Mouse (Mus musculus): Measurements from ENCODE around the gene Notch1. TPM values are rescaled to one million over a fixed set of nuclear protein-coding genes. Genes with fewer than 3 reads are reported as not detected.
A peak's percentile ranks its signal among the peaks of the same experiment; 100 is the strongest.

Gene Notch1
- total and polyA plus RNA-seq, 2 experiments from 2014 or later: 5.7 to 54.0 TPM

- H3K9me3 ChIP-seq (replicated peaks; ENCODE audit: control insufficient read depth, low read length): no peaks in the 10 kb centered on the region
- no peak overlapping the region for H3K4me2 ChIP-seq (ENCODE audit: low read depth, low read length)
- H3K4me3 ChIP-seq (ENCODE audit: low read depth, low read length): no peak overlapping the region
- DNase-seq (ENCODE audit: low spot score): no peak
- ATAC-seq (ENCODE audit: insufficient read depth, low read depth): no peak
- H3K27me3 ChIP-seq (ENCODE audit: control insufficient read depth, insufficient read depth, low read length): no peaks in the 10 kb centered on the region
- peak overlapping the region; percentile 34 for H3K27ac ChIP-seq (ENCODE audit: low read depth)
- H3K9ac ChIP-seq (replicated peaks; ENCODE audit: low read depth, low read length): no peak overlapping the region
- H3K36me3 ChIP-seq (replicated peaks; ENCODE audit: control insufficient read depth, insufficient read depth, low read length): peaks cover 61% of the 10 kb centered on the region
- no peak for TF ChIP-seq CTCF (IDR thresholded peaks at IDR 0.05; ENCODE audit: low read depth)
- no peak for TF ChIP-seq EP300 (IDR thresholded peaks at IDR 0.05; ENCODE audit: low read depth)
- 82% methylated on average over 10 of the region's 10 CpGs for WGBS
- peaks cover 29% of the 10 kb centered on the region; the same call in 1 of the 2 replicates for H3K4me1 ChIP-seq (ENCODE audit: control insufficient read depth, insufficient read depth)
Measured at GRCm38 (mm10) chr2:26484169-26484568, 32.3 kb downstream of the Notch1 start.

GRCm38 (mm10) chr2:26483230-26483869 lies 33.1 kb downstream of the Notch1 start:
- H3K36me3 ChIP-seq (replicated peaks; ENCODE audit: control insufficient read depth, insufficient read depth, low read length): peaks cover 69% of the 10 kb centered on the region
- peaks cover 21% of the 10 kb centered on the region; the same call in 1 of the 2 replicates for H3K4me1 ChIP-seq (ENCODE audit: control insufficient read depth, insufficient read depth)
- ATAC-seq (ENCODE audit: insufficient read depth, low read depth) (no peak), DNase-seq (ENCODE audit: low spot score) (no peak)
- WGBS: 57% methylated on average over 13 of the region's 13 CpGs
- no peak overlapping the region for H3K4me3 ChIP-seq (ENCODE audit: low read depth, low read length)
- TF ChIP-seq EP300 (IDR thresholded peaks at IDR 0.05; ENCODE audit: low read depth) (no peak), CTCF (IDR thresholded peaks at IDR 0.05; ENCODE audit: low read depth) (no peak)
- no peaks in the 10 kb centered on the region for H3K9me3 ChIP-seq (replicated peaks; ENCODE audit: control insufficient read depth, low read length)
- no peaks in the 10 kb centered on the region for H3K27me3 ChIP-seq (ENCODE audit: control insufficient read depth, insufficient read depth, low read length)
- no peak overlapping the region for H3K4me2 ChIP-seq (ENCODE audit: low read depth, low read length)
- peak overlapping the region; percentile 30; the same call in 1 of the 2 replicates for H3K27ac ChIP-seq (ENCODE audit: low read depth)
- H3K9ac ChIP-seq (replicated peaks; ENCODE audit: low read depth, low read length): no peak overlapping the region

GRCm38 (mm10) chr2:26482824-26483223 lies 33.6 kb downstream of the Notch1 start:
- no peak overlapping the region for H3K4me2 ChIP-seq (ENCODE audit: low read depth, low read length)
- peaks cover 74% of the 10 kb centered on the region for H3K36me3 ChIP-seq (replicated peaks; ENCODE audit: control insufficient read depth, insufficient read depth, low read length)
- DNase-seq (ENCODE audit: low spot score) (no peak), ATAC-seq (ENCODE audit: insufficient read depth, low read depth) (no peak)
- peaks cover 16% of the 10 kb centered on the region; the same call in 1 of the 2 replicates for H3K4me1 ChIP-seq (ENCODE audit: control insufficient read depth, insufficient read depth)
- TF ChIP-seq CTCF (IDR thresholded peaks at IDR 0.05; ENCODE audit: low read depth): no peak
- TF ChIP-seq EP300 (IDR thresholded peaks at IDR 0.05; ENCODE audit: low read depth): no peak
- WGBS: 82% methylated on average over 3 of the region's 3 CpGs
- H3K9me3 ChIP-seq (replicated peaks; ENCODE audit: control insufficient read depth, low read length): no peaks in the 10 kb centered on the region
- H3K27me3 ChIP-seq (ENCODE audit: control insufficient read depth, insufficient read depth, low read length): no peaks in the 10 kb centered on the region
- peak overlapping the region; percentile 30; the same call in 1 of the 2 replicates for H3K27ac ChIP-seq (ENCODE audit: low read depth)
- H3K4me3 ChIP-seq (ENCODE audit: low read depth, low read length): no peak overlapping the region
- H3K9ac ChIP-seq (replicated peaks; ENCODE audit: low read depth, low read length): no peak overlapping the region

- TF ChIP-seq EP300 (IDR thresholded peaks at IDR 0.05; ENCODE audit: low read depth): no peak
- TF ChIP-seq CTCF (IDR thresholded peaks at IDR 0.05; ENCODE audit: low read depth): no peak
- no peaks in the 10 kb centered on the region for H3K9me3 ChIP-seq (replicated peaks; ENCODE audit: control insufficient read depth, low read length)
- H3K4me2 ChIP-seq (ENCODE audit: low read depth, low read length): no peak overlapping the region
- peaks cover 10% of the 10 kb centered on the region; the same call in 1 of the 2 replicates for H3K4me1 ChIP-seq (ENCODE audit: control insufficient read depth, insufficient read depth)
- 67% methylated on average over 10 of the region's 10 CpGs for WGBS
- H3K36me3 ChIP-seq (replicated peaks; ENCODE audit: control insufficient read depth, insufficient read depth, low read length): peaks cover 83% of the 10 kb centered on the region
- ATAC-seq (ENCODE audit: insufficient read depth, low read depth) (no peak), DNase-seq (ENCODE audit: low spot score) (no peak)
- H3K4me3 ChIP-seq (ENCODE audit: low read depth, low read length): no peak overlapping the region
- H3K27ac ChIP-seq (ENCODE audit: low read depth): no peak overlapping the region
- H3K9ac ChIP-seq (replicated peaks; ENCODE audit: low read depth, low read length): no peak overlapping the region
- no peaks in the 10 kb centered on the region for H3K27me3 ChIP-seq (ENCODE audit: control insufficient read depth, insufficient read depth, low read length)
Measured at GRCm38 (mm10) chr2:26481724-26482495, 34.6 kb downstream of the Notch1 start.

- Histone ChIP-seq H3K4me3 (ENCODE audit: low read depth, low read length) (no peak overlapping the region), H3K4me2 (ENCODE audit: low read depth, low read length) (no peak overlapping the region), H3K36me3 (replicated peaks; ENCODE audit: control insufficient read depth, insufficient read depth, low read length) (peaks cover 92% of the 10 kb centered on the region), H3K27ac (ENCODE audit: low read depth) (no peak overlapping the region), H3K9me3 (replicated peaks; ENCODE audit: control insufficient read depth, low read length) (no peaks in the 10 kb centered on the region), H3K27me3 (ENCODE audit: control insufficient read depth, insufficient read depth, low read length) (no peaks in the 10 kb centered on the region), H3K9ac (replicated peaks; ENCODE audit: low read depth, low read length) (no peak overlapping the region), H3K4me1 (ENCODE audit: control insufficient read depth, insufficient read depth) (peaks cover under 1% of the 10 kb centered on the region; the same call in 1 of the 2 replicates)
- no peak for DNase-seq (ENCODE audit: low spot score)
- WGBS: 88% methylated on average over 12 of the region's 12 CpGs
- TF ChIP-seq CTCF (IDR thresholded peaks at IDR 0.05; ENCODE audit: low read depth): no peak
- no peak for TF ChIP-seq EP300 (IDR thresholded peaks at IDR 0.05; ENCODE audit: low read depth)
- ATAC-seq (ENCODE audit: insufficient read depth, low read depth): no peak
Measured at GRCm38 (mm10) chr2:26480911-26481310, 35.6 kb downstream of the Notch1 start.
